Mouse (Mus musculus) embryo, embryonic 11 days (tissue): ENCODE measurements around the gene Slc22a5.
"Not testable (repeated sequence)": the region's sequence is repeated elsewhere in the genome, so short reads cannot be mapped to it uniquely, and the experiment has no call there.

ENCODE experiments used
- DNase-seq: peaks from one replicate; pipeline ENCODE4 v3.0.0-alpha.2; 2015

Slc22a5 gene

GRCm38 (mm10) chr11:53891505-53892451 is at the start of gene Slc22a5:
TSS of gene Slc22a5 (minus strand) at chr11:53891660.
- DNase-seq: peak; percentile 98

DNA sequence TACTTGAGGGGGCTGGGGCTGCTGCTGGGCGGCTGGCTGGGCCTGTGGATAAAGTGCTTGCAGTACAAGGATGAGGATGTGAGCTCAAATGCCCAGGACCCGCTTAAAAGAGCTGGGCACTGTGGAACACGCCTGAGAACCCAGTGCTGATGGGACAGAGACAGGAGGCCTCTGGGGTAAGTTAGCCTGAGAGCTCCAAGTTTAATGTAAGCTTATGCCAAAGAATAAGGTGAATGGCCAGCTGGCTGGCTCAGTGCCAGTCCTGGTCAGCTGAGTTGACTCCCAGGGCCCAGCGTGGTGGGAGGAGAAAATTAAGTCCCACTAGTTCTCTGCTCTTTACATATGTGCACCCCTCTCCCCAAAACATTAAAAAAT is 40.5 kb upstream of the Slc22a5 start:
- not testable (repeated sequence) for DNase-seq

GRCm38 (mm10) chr11:53931091-53931943 is 39.9 kb upstream of the Slc22a5 start:
- peak; percentile 71 for DNase-seq

- DNase-seq: no peak
These were observed 38.3 kb upstream of the Slc22a5 start for GRCm38 (mm10) chr11:53929741-53930140.

DNA sequence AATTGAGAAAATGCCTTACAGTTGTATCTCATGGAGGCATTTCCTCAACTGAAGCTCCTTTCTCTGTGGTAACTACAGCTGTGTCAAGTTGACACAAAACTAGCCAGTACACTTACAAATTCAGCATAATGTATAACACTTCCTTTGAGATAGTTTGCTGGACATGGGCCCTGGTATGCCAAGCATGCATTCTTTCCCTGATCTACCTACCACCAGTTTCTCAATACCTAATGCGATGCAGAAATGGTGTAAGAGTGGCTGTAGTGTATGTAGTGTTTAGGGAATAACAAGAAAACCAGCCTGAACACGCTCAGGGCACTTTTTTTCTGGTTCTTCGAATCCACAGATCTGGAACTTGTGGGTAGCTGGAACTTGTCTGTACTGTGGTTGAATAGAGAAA is 37.1 kb upstream of the Slc22a5 start:
- no peak for DNase-seq

DNA sequence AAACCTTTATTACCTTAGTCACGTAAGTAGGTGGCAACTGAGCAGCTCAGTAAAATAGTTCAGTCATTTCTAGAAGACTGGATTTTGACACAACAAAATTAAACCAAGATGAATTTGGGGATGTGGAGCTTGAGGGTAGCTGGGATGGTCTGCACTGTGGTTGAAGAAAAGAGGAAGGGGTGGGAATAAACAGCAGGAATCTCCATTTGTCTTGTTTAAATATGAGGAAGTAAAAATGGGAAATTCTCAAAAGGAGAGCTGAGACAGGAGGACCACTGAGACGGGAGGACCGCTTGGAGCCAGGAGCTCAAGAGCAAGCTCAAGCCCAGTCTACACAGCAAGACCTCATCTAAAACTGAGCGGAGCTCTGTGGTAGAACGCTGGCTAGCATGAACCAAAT is 34.8 kb upstream of the Slc22a5 start:
- DNase-seq: no peak

DNA sequence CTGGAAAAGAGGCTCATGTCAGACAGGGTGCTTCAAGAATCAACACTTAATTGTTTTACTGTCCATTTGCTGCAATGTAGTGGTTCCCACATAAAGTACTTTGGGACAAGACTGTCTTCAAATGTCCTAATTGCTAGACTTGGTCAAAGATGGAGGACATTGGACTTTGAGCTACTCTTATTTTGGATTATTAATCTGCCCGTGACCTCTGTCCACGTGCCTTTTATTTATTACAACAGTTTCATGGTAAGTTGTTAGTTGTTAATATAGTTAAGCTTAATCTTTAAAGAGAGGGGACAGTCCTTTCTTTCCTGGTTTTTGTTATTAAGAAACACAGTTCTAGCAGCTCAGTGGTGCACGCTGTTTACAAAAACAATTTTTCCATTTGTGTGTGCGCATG is 27.4 kb upstream of the Slc22a5 start:
- no peak for DNase-seq

- DNase-seq: no peak
These were observed 19.6 kb upstream of the Slc22a5 start for GRCm38 (mm10) chr11:53911011-53911410.

DNA sequence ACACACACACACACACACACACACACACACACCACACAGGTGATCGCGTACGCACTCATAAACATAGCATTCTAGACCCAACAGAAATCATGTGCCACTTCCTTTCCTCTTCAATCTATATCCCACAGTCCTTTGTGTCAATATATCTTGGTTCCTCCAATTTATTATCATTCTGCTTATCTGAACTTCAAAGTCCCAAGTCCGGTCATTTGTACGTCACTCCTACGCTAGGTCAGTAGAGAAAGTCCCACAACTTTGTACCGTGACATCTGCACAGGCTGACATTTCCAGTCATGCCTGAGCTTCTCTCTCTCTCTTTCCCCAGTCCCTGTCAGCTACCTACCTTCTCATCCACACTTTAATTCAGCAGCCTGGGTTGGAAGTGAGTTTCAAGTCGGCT is 17.2 kb upstream of the Slc22a5 start:
- no peak for DNase-seq

DNA sequence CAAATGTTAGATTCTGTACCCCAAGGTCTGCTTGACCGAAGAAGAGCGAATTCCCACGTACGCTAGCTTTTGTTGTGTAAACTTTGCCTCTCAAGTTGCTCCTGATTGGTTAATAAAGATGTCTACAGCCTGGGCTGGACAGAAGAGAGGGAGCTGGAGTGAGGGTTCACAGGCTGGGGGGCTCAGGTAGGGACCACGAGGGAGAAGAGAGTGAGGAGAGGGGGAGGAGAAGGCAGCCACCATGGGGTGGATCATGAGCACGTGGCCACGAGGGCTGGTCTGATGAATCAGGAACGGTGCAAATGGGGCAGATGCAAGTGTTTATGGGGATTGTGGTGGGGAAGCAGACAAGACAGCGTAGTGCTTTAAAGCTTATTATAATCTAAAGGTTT is 13.1 kb upstream of the Slc22a5 start:
- no peak for DNase-seq

GRCm38 (mm10) chr11:53903781-53904533 is 12.5 kb upstream of the Slc22a5 start:
- DNase-seq: peak; percentile 60

DNA sequence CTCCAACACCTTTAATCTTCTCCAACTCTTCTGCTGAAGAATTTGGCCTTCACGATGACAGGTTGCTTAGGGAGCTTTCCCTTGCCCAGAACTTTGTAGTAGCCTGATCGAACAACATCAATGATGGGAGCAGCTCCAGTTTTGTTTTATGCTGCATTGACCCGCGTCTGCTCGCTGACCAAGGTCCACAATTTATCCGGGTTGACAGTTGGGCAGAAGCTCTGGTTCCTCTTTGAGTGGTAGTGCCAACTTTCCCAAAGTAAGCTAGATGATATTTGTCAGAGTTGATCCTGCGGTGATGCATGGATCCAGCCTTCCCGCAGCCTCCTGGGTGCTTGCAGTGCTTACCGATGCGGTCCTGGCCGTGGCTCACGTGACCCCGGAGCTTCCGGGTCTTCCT is 11.3 kb upstream of the Slc22a5 start:
- no peak for DNase-seq

DNA sequence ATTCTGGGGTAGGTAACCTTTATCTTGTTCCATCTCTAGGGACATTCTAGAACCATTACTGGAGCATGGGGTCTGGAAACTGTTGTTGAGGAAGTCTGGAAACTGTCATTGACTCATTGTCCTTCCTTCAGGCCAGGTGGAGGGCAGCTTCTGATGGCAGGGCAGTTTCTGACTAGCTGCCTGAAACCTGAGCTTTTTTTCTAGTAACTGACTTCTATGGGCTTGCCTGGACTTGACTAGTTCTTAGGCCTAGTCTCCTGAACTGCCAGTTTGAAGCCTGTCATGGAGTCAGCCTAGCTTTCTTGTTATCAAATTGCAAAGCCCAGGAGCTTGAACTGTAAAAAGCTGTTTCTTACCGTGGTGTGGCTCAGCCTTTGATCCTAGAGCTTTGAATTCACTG is 9.5 kb upstream of the Slc22a5 start:
- no peak for DNase-seq

DNA sequence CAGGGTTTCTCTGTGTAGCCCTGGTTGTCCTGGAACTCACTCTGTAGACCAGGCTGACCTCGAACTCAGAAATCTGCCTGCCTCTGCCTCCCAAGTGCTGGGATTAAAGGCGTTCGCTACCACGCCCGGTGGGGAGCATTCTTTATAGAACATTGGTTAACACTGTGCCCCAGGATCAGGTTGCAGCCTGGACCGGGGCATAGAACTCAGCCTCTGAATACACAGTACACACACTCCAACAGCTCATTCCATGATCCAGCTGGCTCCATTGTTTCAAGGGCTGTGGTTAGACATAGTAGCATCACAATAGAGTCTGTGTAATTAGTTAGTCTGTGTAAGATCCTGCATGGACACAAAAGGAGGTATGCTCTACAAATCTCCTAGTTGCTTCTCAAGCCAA is 8.5 kb upstream of the Slc22a5 start:
- DNase-seq: no peak

- no peak for DNase-seq
These were observed 7.5 kb upstream of the Slc22a5 start for GRCm38 (mm10) chr11:53899004-53899403.

GRCm38 (mm10) chr11:53896935-53897334 is 5.5 kb upstream of the Slc22a5 start:
- DNase-seq: no peak

GRCm38 (mm10) chr11:53893451-53893850 is 2.0 kb upstream of the Slc22a5 start:
- DNase-seq: no peak

DNA sequence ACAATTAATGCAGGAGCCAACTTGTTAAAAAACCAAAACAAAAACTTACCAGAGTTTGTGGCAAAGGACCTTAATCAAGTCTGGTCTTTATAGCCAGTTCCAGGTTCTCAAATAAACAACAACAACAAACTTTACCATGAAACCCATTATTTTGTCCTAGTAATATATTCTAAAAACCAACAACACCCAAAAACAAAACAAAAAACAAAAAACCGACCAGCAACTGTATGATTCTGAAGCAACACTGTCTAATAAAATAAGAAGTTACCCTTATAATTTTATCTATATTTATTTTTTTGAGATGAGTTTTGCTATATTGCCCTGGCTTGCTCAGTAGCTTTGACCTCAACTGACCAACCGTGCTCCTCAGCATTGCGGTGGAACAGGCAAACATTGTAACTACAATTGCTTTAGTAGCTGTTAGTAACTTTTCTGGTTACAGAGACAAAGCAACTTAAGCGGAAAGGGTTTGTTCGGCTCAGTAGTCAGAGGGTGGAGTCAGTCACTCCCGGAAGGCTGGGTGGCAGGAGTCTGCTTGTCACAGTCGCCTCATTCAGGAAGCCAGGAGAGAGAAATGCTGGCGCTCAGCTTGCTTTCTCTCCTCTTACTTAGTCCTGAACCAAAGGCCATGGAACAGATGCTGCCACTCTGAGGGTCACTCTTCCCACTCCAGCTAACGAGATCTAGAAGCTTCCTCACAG is 1.4 kb upstream of the Slc22a5 start:
- peak; percentile 24 for DNase-seq

GRCm38 (mm10) chr11:53890906-53891504 is 455 bp downstream of the Slc22a5 start:
- DNase-seq: no peak

DNA sequence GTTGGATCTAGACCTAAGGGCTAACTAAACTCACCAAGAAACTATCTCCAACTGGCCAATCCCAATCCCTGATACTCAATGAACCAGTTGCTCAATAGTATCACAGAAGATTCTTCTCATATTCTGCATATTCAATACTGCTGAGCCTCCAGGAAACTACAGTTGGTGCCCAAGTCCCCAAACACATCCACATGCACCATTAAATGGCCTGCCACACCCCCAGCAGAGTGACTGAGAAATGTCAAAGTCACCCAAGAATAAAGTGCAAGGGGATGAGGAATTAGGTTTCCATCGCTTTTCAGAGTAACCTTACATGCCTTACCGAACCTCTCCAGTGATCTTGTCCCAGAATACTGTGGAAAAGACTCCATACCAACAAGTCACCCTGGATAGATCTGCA is 1.2 kb downstream of the Slc22a5 start:
- no peak for DNase-seq

DNA sequence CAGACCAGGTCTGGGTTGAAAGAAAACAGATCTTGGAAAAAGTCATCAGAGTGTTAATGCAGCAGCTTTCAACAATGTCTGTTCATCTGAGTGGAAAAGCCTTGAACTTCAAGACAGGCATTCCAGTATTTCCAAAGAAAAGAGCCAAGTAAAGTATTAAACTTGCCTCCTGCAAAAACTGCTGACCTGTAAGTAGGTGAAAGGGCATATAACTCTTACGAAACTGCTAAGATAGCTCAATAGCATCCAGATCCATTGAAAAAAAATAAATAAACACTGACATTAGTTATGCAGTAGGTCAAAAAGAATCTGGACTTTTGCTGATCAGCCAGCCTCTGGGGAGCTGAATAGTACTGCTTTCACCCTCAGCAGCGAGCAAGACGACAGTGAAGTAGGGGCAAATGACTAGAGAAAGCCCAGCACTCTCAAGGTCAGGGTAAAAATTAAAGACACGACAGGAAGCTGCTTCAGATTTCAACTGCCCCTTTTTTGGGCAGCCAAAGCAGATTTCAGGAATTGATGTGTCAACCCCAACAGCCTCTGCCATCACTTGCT is 2.3 kb downstream of the Slc22a5 start:
- DNase-seq: peak; percentile 13

- no peak for DNase-seq
These were observed 3.2 kb downstream of the Slc22a5 start for GRCm38 (mm10) chr11:53888242-53888641.
